Mouse (Mus musculus) kidney, adult 2 months (tissue): ENCODE measurements around the gene Rasl12.

Source experiments
- CTCF ChIP-seq: fragments of 200-500 bp; conservative IDR thresholded peaks from 2 replicates; pipeline ENCODE4 v1.5.1; 2011; ENCODE audit warnings: low read depth, mild to moderate bottlenecking, control low read depth, low read length, moderate library complexity, mixed read lengths; ENCODE audit not compliant: insufficient read depth, insufficient read length
- POLR2A ChIP-seq: fragments of 200-500 bp; IDR thresholded peaks from one replicate; pipeline ENCODE4 v1.6.1; 2011; ENCODE audit warnings: low read depth, low read length, control low read depth

DNA sequence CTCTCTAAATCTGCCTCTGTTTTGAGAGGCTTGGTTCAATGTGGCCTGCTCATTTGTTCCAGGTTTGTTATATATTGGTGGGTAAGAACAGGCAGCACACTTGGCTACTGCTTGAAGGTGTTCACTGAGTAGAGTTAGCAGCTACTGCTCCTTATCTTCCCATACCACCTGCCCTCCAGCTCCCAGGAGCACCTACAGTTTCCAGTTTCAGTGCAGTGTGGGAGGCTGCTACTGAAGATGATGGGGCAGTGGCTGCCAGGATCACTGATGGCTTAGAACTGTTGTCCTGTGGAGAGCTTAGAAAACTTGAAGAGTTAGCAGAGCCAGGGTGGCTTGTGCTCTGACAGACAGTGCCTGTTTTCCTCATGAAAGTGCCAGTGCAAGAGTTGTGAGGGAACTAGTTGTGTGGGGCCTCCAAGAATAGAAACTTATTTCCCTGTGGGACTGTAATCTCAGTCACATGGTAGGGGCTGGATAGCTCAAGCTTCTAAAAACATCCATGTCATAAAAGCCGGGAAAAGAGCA is 39.3 kb upstream of the Rasl12 start:
- TF ChIP-seq POLR2A (no peak), CTCF (no peak)
